Mouse (Mus musculus): Measurements from ENCODE around the gene Arel1. TPM values are rescaled to one million over a fixed set of nuclear protein-coding genes. Genes with fewer than 3 reads are reported as not detected.

Gene Arel1
- polyA plus RNA-seq, 1 experiment from 2014 or later: 11.5 TPM

GRCm38 (mm10) chr12:84893648-84894628, 76.8 kb downstream of the Arel1 start:
- H3K9me3 ChIP-seq: no peaks in the 10 kb centered on the region
- peaks cover 9% of the 10 kb centered on the region; the same call in 1 of the 2 replicates for H3K4me1 ChIP-seq
- H3K27me3 ChIP-seq: 0 out of 2 replicates have a peak, but pooled peaks cover 3% of the 10 kb centered on the region
- 18% methylated on average over 9 of the region's 9 CpGs for WGBS
- H3K36me3 ChIP-seq: no peaks in the 10 kb centered on the region
- peak; percentile 76 for ATAC-seq (ENCODE audit: insufficient number of reproducible peaks, low FRiP score, low TSS enrichment, low read depth)
- no peak overlapping the region for H3K9ac ChIP-seq
- H3K4me3 ChIP-seq: no peak overlapping the region
- H3K27ac ChIP-seq: no peak overlapping the region
- H3K4me2 ChIP-seq: no peak overlapping the region

- Histone ChIP-seq H3K4me2 (no peak overlapping the region), H3K36me3 (no peaks in the 10 kb centered on the region), H3K27ac (no peak overlapping the region)
Observed at GRCm38 (mm10) chr12:84890289-84890688, 80.4 kb downstream of the Arel1 start.

GRCm38 (mm10) chr12:84885107-84885876, 85.4 kb downstream of the Arel1 start:
- Histone ChIP-seq H3K27ac (no peak overlapping the region), H3K9ac (no peak overlapping the region), H3K9me3 (no peaks in the 10 kb centered on the region), H3K36me3 (no peaks in the 10 kb centered on the region), H3K4me2 (no peak overlapping the region), H3K4me1 (0 out of 2 replicates have a peak, but pooled peaks cover 9% of the 10 kb centered on the region), H3K4me3 (no peak overlapping the region), H3K27me3 (peaks cover 11% of the 10 kb centered on the region; the same call in 1 of the 2 replicates)
- ATAC-seq (ENCODE audit: insufficient number of reproducible peaks, low FRiP score, low TSS enrichment, low read depth): no peak
- 60% methylated on average over 11 of the region's 11 CpGs for WGBS

More at GRCm38 (mm10) chr12:84890289-84890688, 80.4 kb downstream of the Arel1 start:
- H3K4me3 ChIP-seq: no peak overlapping the region
- H3K27me3 ChIP-seq: 0 out of 2 replicates have a peak, but pooled peaks cover 3% of the 10 kb centered on the region
- ATAC-seq (ENCODE audit: insufficient number of reproducible peaks, low FRiP score, low TSS enrichment, low read depth): no peak
- H3K9ac ChIP-seq: no peak overlapping the region
- H3K4me1 ChIP-seq: peaks cover 9% of the 10 kb centered on the region; the same call in 1 of the 2 replicates
- H3K9me3 ChIP-seq: no peaks in the 10 kb centered on the region
- 66% methylated on average over 15 of the region's 15 CpGs for WGBS

- peaks cover 16% of the 10 kb centered on the region; the same call in 1 of the 2 replicates for H3K27me3 ChIP-seq
- H3K27ac ChIP-seq: no peak overlapping the region
- 0 out of 2 replicates have a peak, but pooled peaks cover 15% of the 10 kb centered on the region for H3K4me1 ChIP-seq
- no peaks in the 10 kb centered on the region for H3K36me3 ChIP-seq
- no peak overlapping the region for H3K4me3 ChIP-seq
- H3K9ac ChIP-seq: no peak overlapping the region
- ATAC-seq (ENCODE audit: insufficient number of reproducible peaks, low FRiP score, low TSS enrichment, low read depth): no peak
- 81% methylated on average over 7 of the region's 7 CpGs for WGBS
- no peaks in the 10 kb centered on the region for H3K9me3 ChIP-seq
- H3K4me2 ChIP-seq: no peak overlapping the region
Observed at GRCm38 (mm10) chr12:84884423-84885076, 86.2 kb downstream of the Arel1 start.

GRCm38 (mm10) chr12:84882796-84883195, 87.9 kb downstream of the Arel1 start:
- Histone ChIP-seq H3K9ac (no peak overlapping the region), H3K27ac (no peak overlapping the region), H3K36me3 (no peaks in the 10 kb centered on the region), H3K4me1 (0 out of 2 replicates have a peak, but pooled peaks cover 15% of the 10 kb centered on the region), H3K4me3 (no peak overlapping the region), H3K9me3 (no peaks in the 10 kb centered on the region), H3K4me2 (no peak overlapping the region), H3K27me3 (peaks cover 25% of the 10 kb centered on the region)
- 78% methylated on average over 4 of the region's 4 CpGs for WGBS
- no peak for ATAC-seq (ENCODE audit: insufficient number of reproducible peaks, low FRiP score, low TSS enrichment, low read depth)

- H3K4me1 ChIP-seq: peaks cover 35% of the 10 kb centered on the region
- H3K27me3 ChIP-seq: peaks cover 52% of the 10 kb centered on the region
- no peak overlapping the region for H3K27ac ChIP-seq
- H3K9ac ChIP-seq: no peak overlapping the region
- 41% methylated on average over 11 of the region's 11 CpGs for WGBS
- no peak overlapping the region for H3K4me2 ChIP-seq
- no peak for ATAC-seq (ENCODE audit: insufficient number of reproducible peaks, low FRiP score, low TSS enrichment, low read depth)
- no peaks in the 10 kb centered on the region for H3K36me3 ChIP-seq
- no peak overlapping the region for H3K4me3 ChIP-seq
- H3K9me3 ChIP-seq: no peaks in the 10 kb centered on the region
Observed at GRCm38 (mm10) chr12:84880091-84880490, 90.6 kb downstream of the Arel1 start.

GRCm38 (mm10) chr12:84876481-84877121, 94.1 kb downstream of the Arel1 start, which contains the start of gene Ltbp2:
Gene Ltbp2, minus strand, starts transcription at chr12:84876532.
- Histone ChIP-seq H3K36me3 (no peaks in the 10 kb centered on the region), H3K4me1 (peaks cover 34% of the 10 kb centered on the region), H3K4me2 (peak within 1 kb of the TSS; percentile 65), H3K4me3 (peak within 1 kb of the TSS; percentile 45), H3K27ac (no peak within 1 kb of the TSS), H3K27me3 (peaks cover 60% of the 10 kb centered on the region), H3K9ac (0 out of 2 replicates have a peak within 1 kb of the TSS, but pooled peaks have one; percentile 35), H3K9me3 (no peaks in the 10 kb centered on the region)
- 0 out of 2 replicates have a peak, but pooled peaks have one; percentile 22 for ATAC-seq (ENCODE audit: insufficient number of reproducible peaks, low FRiP score, low TSS enrichment, low read depth)
- WGBS: 2% methylated on average over 34 of the region's 34 CpGs

- Histone ChIP-seq H3K27me3 (peaks cover 59% of the 10 kb centered on the region), H3K9me3 (no peaks in the 10 kb centered on the region), H3K4me2 (peak overlapping the region; percentile 65), H3K36me3 (no peaks in the 10 kb centered on the region), H3K4me3 (peak overlapping the region; percentile 45), H3K9ac (0 out of 2 replicates have a peak overlapping the region, but pooled peaks have one; percentile 35), H3K27ac (no peak overlapping the region), H3K4me1 (peaks cover 34% of the 10 kb centered on the region)
- 1% methylated on average over 59 of the region's 59 CpGs for WGBS
- no peak for ATAC-seq (ENCODE audit: insufficient number of reproducible peaks, low FRiP score, low TSS enrichment, low read depth)
Observed at GRCm38 (mm10) chr12:84875761-84876480, 94.8 kb downstream of the Arel1 start.

- no peak for ATAC-seq (ENCODE audit: insufficient number of reproducible peaks, low FRiP score, low TSS enrichment, low read depth)
- H3K4me1 ChIP-seq: peaks cover 25% of the 10 kb centered on the region
- H3K27ac ChIP-seq: no peak overlapping the region
- H3K9ac ChIP-seq: no peak overlapping the region
- no peak overlapping the region for H3K4me2 ChIP-seq
- no peak overlapping the region for H3K4me3 ChIP-seq
- no peaks in the 10 kb centered on the region for H3K9me3 ChIP-seq
- 0% methylated on average over 3 of the region's 3 CpGs for WGBS
- no peaks in the 10 kb centered on the region for H3K36me3 ChIP-seq
- peaks cover 46% of the 10 kb centered on the region for H3K27me3 ChIP-seq
Observed at GRCm38 (mm10) chr12:84873434-84873833, 97.3 kb downstream of the Arel1 start.

- no peak overlapping the region for H3K9ac ChIP-seq
- 77% methylated on average over 2 of the region's 2 CpGs for WGBS
- no peak for ATAC-seq (ENCODE audit: insufficient number of reproducible peaks, low FRiP score, low TSS enrichment, low read depth)
- no peaks in the 10 kb centered on the region; the same call in 1 of the 2 replicates for H3K36me3 ChIP-seq
- H3K9me3 ChIP-seq: no peaks in the 10 kb centered on the region
- no peak overlapping the region for H3K27ac ChIP-seq
- peaks cover 25% of the 10 kb centered on the region for H3K4me1 ChIP-seq
- H3K4me2 ChIP-seq: no peak overlapping the region
- no peak overlapping the region for H3K4me3 ChIP-seq
- H3K27me3 ChIP-seq: peaks cover 41% of the 10 kb centered on the region
Observed at GRCm38 (mm10) chr12:84872310-84872709, 98.4 kb downstream of the Arel1 start.
